Mouse (Mus musculus): Measurements from ENCODE around the gene Synm. TPM values are rescaled to one million over a fixed set of nuclear protein-coding genes. Genes with fewer than 3 reads are reported as not detected.

Gene Synm
- polyA plus RNA-seq (2014; fragmentation: Nextera tagmentation; extraction: Ambion mirVana) = 4.0 and 9.9 TPM in 2 replicates

DNA sequence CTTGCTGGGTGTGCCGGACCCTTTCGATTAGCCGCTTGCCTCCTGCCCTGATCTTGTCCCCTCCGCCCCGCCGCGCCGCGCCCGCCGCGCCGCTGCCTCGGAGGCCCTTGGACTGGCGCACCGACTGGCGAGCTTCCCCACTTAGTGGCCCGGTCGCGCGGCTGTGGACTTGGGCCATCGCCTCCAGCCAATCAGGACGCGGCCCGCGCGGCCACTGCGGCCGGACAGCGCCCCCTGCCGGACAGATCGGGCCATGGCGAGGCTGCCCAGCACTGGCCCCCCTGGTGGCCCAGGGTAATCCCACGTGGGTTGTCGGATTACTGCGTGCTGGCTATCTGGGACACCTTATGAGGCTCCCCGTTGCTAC lies at the start of gene Synm:
Gene Synm (minus strand): TSS at position 114 of the 367 bp plus-strand sequence.
- no peaks in the 10 kb centered on the region for H3K36me3 ChIP-seq (ENCODE audit: control insufficient read depth, insufficient read depth, low read length)
- H3K27ac ChIP-seq (ENCODE audit: low read depth, low read length) = peak within 1 kb of the TSS; percentile 74
- H3K27me3 ChIP-seq (ENCODE audit: control insufficient read depth, insufficient read depth, low read length) = 0 out of 2 replicates have a peak, but pooled peaks cover 3% of the 10 kb centered on the region
- H3K9me3 ChIP-seq (ENCODE audit: control insufficient read depth, low read length) = no peaks in the 10 kb centered on the region
- peak within 1 kb of the TSS; percentile 57 for H3K4me3 ChIP-seq (ENCODE audit: low read depth, low read length)
- peak within 1 kb of the TSS; percentile 64 for H3K9ac ChIP-seq (replicated peaks; ENCODE audit: low read depth, low read length)
- no peaks in the 10 kb centered on the region for H3K4me1 ChIP-seq (ENCODE audit: control insufficient read depth, insufficient read depth, low read length)
- WGBS = under 1% methylated on average over 34 of the region's 37 CpGs
- peak; percentile 94 for ATAC-seq (ENCODE audit: low read depth)
- peak within 1 kb of the TSS; percentile 98 for H3K4me2 ChIP-seq (ENCODE audit: low read depth, low read length)

DNA sequence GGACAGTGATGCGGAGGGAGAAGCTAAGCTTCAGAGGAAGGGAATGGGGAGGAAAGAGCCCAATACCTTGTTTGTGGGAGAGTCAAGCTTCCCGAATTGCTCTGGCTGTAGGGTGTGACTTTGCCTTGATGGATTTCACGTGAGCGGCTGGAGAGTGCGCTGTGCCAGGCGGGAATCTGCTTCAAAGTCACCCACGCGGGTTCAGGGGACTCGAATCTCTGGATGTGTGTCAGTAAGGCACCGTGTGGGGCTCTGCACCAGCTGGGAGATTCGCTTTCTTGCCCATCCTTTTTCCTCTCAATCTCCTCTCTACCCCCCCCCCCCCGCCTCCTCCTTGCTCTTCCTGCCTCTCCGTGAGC lies 44.3 kb upstream of the Synm start:
- Histone ChIP-seq H3K27me3 (ENCODE audit: control insufficient read depth, insufficient read depth, low read length) (no peaks in the 10 kb centered on the region), H3K4me1 (ENCODE audit: control insufficient read depth, insufficient read depth, low read length) (peaks cover 5% of the 10 kb centered on the region; the same call in 1 of the 2 replicates), H3K9ac (replicated peaks; ENCODE audit: low read depth, low read length) (0 out of 2 replicates have a peak overlapping the region, but pooled peaks have one; percentile 7), H3K9me3 (ENCODE audit: control insufficient read depth, low read length) (no peaks in the 10 kb centered on the region), H3K27ac (ENCODE audit: low read depth, low read length) (no peak overlapping the region), H3K36me3 (ENCODE audit: control insufficient read depth, insufficient read depth, low read length) (no peaks in the 10 kb centered on the region), H3K4me3 (ENCODE audit: low read depth, low read length) (peak overlapping the region; percentile 26), H3K4me2 (ENCODE audit: low read depth, low read length) (peak overlapping the region; percentile 62)
- ATAC-seq (ENCODE audit: low read depth) = no peak; the same call in 1 of the 2 replicates
- WGBS = 23% methylated on average over 12 of the region's 13 CpGs

GRCm38 (mm10) chr7:67803015-67803856 lies 43.7 kb upstream of the Synm start:
- Histone ChIP-seq H3K27ac (ENCODE audit: low read depth, low read length) (no peak overlapping the region), H3K27me3 (ENCODE audit: control insufficient read depth, insufficient read depth, low read length) (no peaks in the 10 kb centered on the region), H3K9ac (replicated peaks; ENCODE audit: low read depth, low read length) (0 out of 2 replicates have a peak overlapping the region, but pooled peaks have one; percentile 7), H3K4me3 (ENCODE audit: low read depth, low read length) (peak overlapping the region; percentile 26), H3K4me2 (ENCODE audit: low read depth, low read length) (peak overlapping the region; percentile 62), H3K9me3 (ENCODE audit: control insufficient read depth, low read length) (no peaks in the 10 kb centered on the region), H3K4me1 (ENCODE audit: control insufficient read depth, insufficient read depth, low read length) (peaks cover 5% of the 10 kb centered on the region; the same call in 1 of the 2 replicates), H3K36me3 (ENCODE audit: control insufficient read depth, insufficient read depth, low read length) (no peaks in the 10 kb centered on the region)
- peak; percentile 79 for ATAC-seq (ENCODE audit: low read depth)
- 17% methylated on average over 28 of the region's 28 CpGs for WGBS

GRCm38 (mm10) chr7:67801022-67801421 lies 41.5 kb upstream of the Synm start:
- no peak overlapping the region for H3K27ac ChIP-seq (ENCODE audit: low read depth, low read length)
- no peaks in the 10 kb centered on the region for H3K9me3 ChIP-seq (ENCODE audit: control insufficient read depth, low read length)
- H3K4me3 ChIP-seq (ENCODE audit: low read depth, low read length) = no peak overlapping the region
- no peak overlapping the region for H3K4me2 ChIP-seq (ENCODE audit: low read depth, low read length)
- H3K27me3 ChIP-seq (ENCODE audit: control insufficient read depth, insufficient read depth, low read length) = no peaks in the 10 kb centered on the region
- ATAC-seq (ENCODE audit: low read depth) = no peak
- H3K4me1 ChIP-seq (ENCODE audit: control insufficient read depth, insufficient read depth, low read length) = peaks cover 5% of the 10 kb centered on the region; the same call in 1 of the 2 replicates
- H3K9ac ChIP-seq (replicated peaks; ENCODE audit: low read depth, low read length) = no peak overlapping the region
- WGBS = 64% methylated on average over 4 of the region's 4 CpGs
- no peaks in the 10 kb centered on the region for H3K36me3 ChIP-seq (ENCODE audit: control insufficient read depth, insufficient read depth, low read length)

GRCm38 (mm10) chr7:67800547-67800946 lies 41.0 kb upstream of the Synm start:
- H3K9ac ChIP-seq (replicated peaks; ENCODE audit: low read depth, low read length) = no peak overlapping the region
- no peaks in the 10 kb centered on the region for H3K36me3 ChIP-seq (ENCODE audit: control insufficient read depth, insufficient read depth, low read length)
- no peak for ATAC-seq (ENCODE audit: low read depth)
- H3K4me1 ChIP-seq (ENCODE audit: control insufficient read depth, insufficient read depth, low read length) = peaks cover 5% of the 10 kb centered on the region; the same call in 1 of the 2 replicates
- H3K9me3 ChIP-seq (ENCODE audit: control insufficient read depth, low read length) = no peaks in the 10 kb centered on the region
- no peak overlapping the region for H3K4me3 ChIP-seq (ENCODE audit: low read depth, low read length)
- no peak overlapping the region for H3K4me2 ChIP-seq (ENCODE audit: low read depth, low read length)
- no peaks in the 10 kb centered on the region for H3K27me3 ChIP-seq (ENCODE audit: control insufficient read depth, insufficient read depth, low read length)
- H3K27ac ChIP-seq (ENCODE audit: low read depth, low read length) = no peak overlapping the region
- 92% methylated on average over 6 of the region's 6 CpGs for WGBS

- no peak overlapping the region for H3K27ac ChIP-seq (ENCODE audit: low read depth, low read length)
- H3K4me2 ChIP-seq (ENCODE audit: low read depth, low read length) = no peak overlapping the region
- no peaks in the 10 kb centered on the region; the same call in 1 of the 2 replicates for H3K4me1 ChIP-seq (ENCODE audit: control insufficient read depth, insufficient read depth, low read length)
- 92% methylated on average over 4 of the region's 4 CpGs for WGBS
- no peaks in the 10 kb centered on the region for H3K9me3 ChIP-seq (ENCODE audit: control insufficient read depth, low read length)
- no peak overlapping the region for H3K9ac ChIP-seq (replicated peaks; ENCODE audit: low read depth, low read length)
- H3K27me3 ChIP-seq (ENCODE audit: control insufficient read depth, insufficient read depth, low read length) = no peaks in the 10 kb centered on the region
- ATAC-seq (ENCODE audit: low read depth) = no peak
- no peaks in the 10 kb centered on the region for H3K36me3 ChIP-seq (ENCODE audit: control insufficient read depth, insufficient read depth, low read length)
- no peak overlapping the region for H3K4me3 ChIP-seq (ENCODE audit: low read depth, low read length)
Measured at GRCm38 (mm10) chr7:67798476-67798875, 38.9 kb upstream of the Synm start.

- 48% methylated on average over 8 of the region's 8 CpGs for WGBS
- no peaks in the 10 kb centered on the region for H3K27me3 ChIP-seq (ENCODE audit: control insufficient read depth, insufficient read depth, low read length)
- H3K27ac ChIP-seq (ENCODE audit: low read depth, low read length) = no peak overlapping the region
Measured at GRCm38 (mm10) chr7:67797065-67797464, 37.5 kb upstream of the Synm start.

GRCm38 (mm10) chr7:67793449-67793848 lies 33.9 kb upstream of the Synm start:
- WGBS = 69% methylated on average over 7 of the region's 7 CpGs
- Histone ChIP-seq H3K4me3 (ENCODE audit: low read depth, low read length) (no peak overlapping the region), H3K4me1 (ENCODE audit: control insufficient read depth, insufficient read depth, low read length) (no peaks in the 10 kb centered on the region), H3K9ac (replicated peaks; ENCODE audit: low read depth, low read length) (no peak overlapping the region), H3K27me3 (ENCODE audit: control insufficient read depth, insufficient read depth, low read length) (no peaks in the 10 kb centered on the region), H3K4me2 (ENCODE audit: low read depth, low read length) (no peak overlapping the region), H3K36me3 (ENCODE audit: control insufficient read depth, insufficient read depth, low read length) (no peaks in the 10 kb centered on the region), H3K27ac (ENCODE audit: low read depth, low read length) (no peak overlapping the region), H3K9me3 (ENCODE audit: control insufficient read depth, low read length) (no peaks in the 10 kb centered on the region)
- ATAC-seq (ENCODE audit: low read depth) = no peak

More at GRCm38 (mm10) chr7:67797065-67797464, 37.5 kb upstream of the Synm start:
- Histone ChIP-seq H3K4me1 (ENCODE audit: control insufficient read depth, insufficient read depth, low read length) (no peaks in the 10 kb centered on the region), H3K9me3 (ENCODE audit: control insufficient read depth, low read length) (no peaks in the 10 kb centered on the region), H3K36me3 (ENCODE audit: control insufficient read depth, insufficient read depth, low read length) (no peaks in the 10 kb centered on the region), H3K4me3 (ENCODE audit: low read depth, low read length) (no peak overlapping the region), H3K9ac (replicated peaks; ENCODE audit: low read depth, low read length) (no peak overlapping the region), H3K4me2 (ENCODE audit: low read depth, low read length) (no peak overlapping the region)
- no peak for ATAC-seq (ENCODE audit: low read depth)

GRCm38 (mm10) chr7:67791256-67791655 lies 31.7 kb upstream of the Synm start:
- H3K4me2 ChIP-seq (ENCODE audit: low read depth, low read length) = no peak overlapping the region
- no peak overlapping the region for H3K4me3 ChIP-seq (ENCODE audit: low read depth, low read length)
- no peaks in the 10 kb centered on the region for H3K9me3 ChIP-seq (ENCODE audit: control insufficient read depth, low read length)
- no peaks in the 10 kb centered on the region for H3K36me3 ChIP-seq (ENCODE audit: control insufficient read depth, insufficient read depth, low read length)
- no peaks in the 10 kb centered on the region for H3K4me1 ChIP-seq (ENCODE audit: control insufficient read depth, insufficient read depth, low read length)
- WGBS = 64% methylated on average over 7 of the region's 7 CpGs
- ATAC-seq (ENCODE audit: low read depth) = no peak
- H3K27me3 ChIP-seq (ENCODE audit: control insufficient read depth, insufficient read depth, low read length) = no peaks in the 10 kb centered on the region
- no peak overlapping the region for H3K27ac ChIP-seq (ENCODE audit: low read depth, low read length)
- H3K9ac ChIP-seq (replicated peaks; ENCODE audit: low read depth, low read length) = no peak overlapping the region

All from neural tube, embryonic 14.5 days (tissue).